Comparison of ENCODE assay signal across 26 mouse cellular contexts in genomic region chr8:41921106-41921505, GRCm38 (mm10).
A peak's percentile ranks its signal among the peaks of the same experiment; 100 is the strongest.
DNase-seq lines count a peak whose midpoint lies in the region; ATAC-seq and TF ChIP-seq lines count a peak whose summit lies in the region.
"Had no signal": no experiment of that assay in that cellular context is flagged by ENCODE, and none has a peak within 500 bp of the region (broad histone marks: within the 10 kb centered on the region; RNA-seq: fewer than 3 reads in every experiment).

No protein-coding gene starts in this region.

- H3K27me3 ChIP-seq in embryonic facial prominence, embryonic 14.5 days (replicated peaks; ENCODE audit: control insufficient read depth, insufficient read depth, low read length) = no peaks in the 10 kb centered on the region
- H3K27me3 ChIP-seq in embryonic facial prominence, embryonic 10.5 days (replicated peaks; ENCODE audit: low read depth, poor library complexity, severe bottlenecking) = no peaks in the 10 kb centered on the region
- H3K27me3 ChIP-seq in heart, adult 2 months (ENCODE audit: control insufficient read depth, insufficient read depth, low read length) = no peaks in the 10 kb centered on the region
- H3K27me3 ChIP-seq: heart, embryonic 13.5 days; neural tube, embryonic 15.5 days; stomach, embryonic 15.5 days had no signal

- intact Hi-C loops in heart, adult 2 months (cut with DNase I) = no loop called here

- no peak overlapping the region for H3K27ac ChIP-seq in embryonic facial prominence, embryonic 14.5 days (replicated peaks; ENCODE audit: low read depth, low read length)
- no peak overlapping the region for H3K27ac ChIP-seq in embryonic facial prominence, embryonic 10.5 days (replicated peaks)
- H3K27ac ChIP-seq in layer of hippocampus, adult 2 months = no peak overlapping the region
- peak overlapping the region; percentile 57; the same call in 1 of the 2 replicates for H3K27ac ChIP-seq in olfactory bulb, adult 2 months (ENCODE audit: insufficient read depth, low read depth, low read length)
- H3K27ac ChIP-seq in heart, adult 2 months = no peak overlapping the region
- H3K27ac ChIP-seq: heart, embryonic 13.5 days; kidney, postnatal 0 days; limb, embryonic 10.5 days; macrophage; neural tube, embryonic 15.5 days; stomach, embryonic 15.5 days had no signal

- no peaks in the 10 kb centered on the region for H3K79me2 ChIP-seq in heart, adult 2 months (replicated peaks; ENCODE audit: control insufficient read depth, insufficient read depth, low read length)

- H3K4me1 ChIP-seq in embryonic facial prominence, embryonic 14.5 days (ENCODE audit: control insufficient read depth, insufficient read depth, low read length) = no peaks in the 10 kb centered on the region
- no peaks in the 10 kb centered on the region for H3K4me1 ChIP-seq in embryonic facial prominence, embryonic 10.5 days
- peaks cover 4% of the 10 kb centered on the region; the same call in 1 of the 2 replicates for H3K4me1 ChIP-seq in olfactory bulb, adult 2 months (ENCODE audit: control insufficient read depth, insufficient read depth, low read length)
- H3K4me1 ChIP-seq in heart, adult 2 months (ENCODE audit: control insufficient read depth, insufficient read depth, low read length) = no peaks in the 10 kb centered on the region
- H3K4me1 ChIP-seq: heart, embryonic 13.5 days; limb, embryonic 10.5 days; neural tube, embryonic 15.5 days; stomach, embryonic 15.5 days had no signal

- no peak for ATAC-seq in embryonic facial prominence, embryonic 14.5 days (ENCODE audit: low read depth)
- ATAC-seq: inflammation-experienced regulatory T-cells, adult 6 months; midbrain, embryonic 16.5 days had no signal

- WGBS in embryonic facial prominence, embryonic 14.5 days = 60% methylated on average over 7 of the region's 7 CpGs
- 81% methylated on average over 7 of the region's 7 CpGs for WGBS in embryonic facial prominence, embryonic 10.5 days
- 27% methylated on average over 7 of the region's 7 CpGs for WGBS in olfactory bulb, adult 2 months
- 69% methylated on average over 7 of the region's 7 CpGs for WGBS in heart, adult 2 months

- TF ChIP-seq EP300 in heart, adult 2 months (IDR thresholded peaks at IDR 0.05; ENCODE audit: insufficient read depth, low read depth, low read length) = no peak

- TF ChIP-seq POLR2A in olfactory bulb, adult 2 months (IDR thresholded peaks at IDR 0.05; ENCODE audit: insufficient read depth, low read depth, low read length) = no peak
- TF ChIP-seq POLR2A in heart, adult 2 months (IDR thresholded peaks at IDR 0.05; ENCODE audit: insufficient read depth, low read depth, low read length) = no peak

- H3K9ac ChIP-seq in embryonic facial prominence, embryonic 14.5 days (ENCODE audit: low read depth, low read length) = no peak overlapping the region
- no peak overlapping the region for H3K9ac ChIP-seq in heart, adult 2 months (ENCODE audit: low read depth, low read length)
- H3K9ac ChIP-seq: heart, embryonic 13.5 days; neural tube, embryonic 15.5 days; stomach, embryonic 15.5 days had no signal

- TF ChIP-seq CTCF in layer of hippocampus, adult 2 months (conservative IDR thresholded peaks at IDR 0.05) = no peak
- no peak for TF ChIP-seq CTCF in olfactory bulb, adult 2 months (IDR thresholded peaks at IDR 0.05; ENCODE audit: insufficient read depth, low read depth, low read length)
- TF ChIP-seq CTCF in heart, adult 2 months (IDR thresholded peaks at IDR 0.05) = no peak

- H3K9me3 ChIP-seq in embryonic facial prominence, embryonic 14.5 days (ENCODE audit: control insufficient read depth, low read length) = peaks cover 6% of the 10 kb centered on the region; the same call in 1 of the 2 replicates
- 0 out of 2 replicates have a peak, but pooled peaks cover 4% of the 10 kb centered on the region for H3K9me3 ChIP-seq in embryonic facial prominence, embryonic 10.5 days
- H3K9me3 ChIP-seq: limb, embryonic 10.5 days; neural tube, embryonic 15.5 days; stomach, embryonic 15.5 days had no signal

- H3K4me2 ChIP-seq in embryonic facial prominence, embryonic 14.5 days (ENCODE audit: low read depth, low read length) = no peak overlapping the region
- H3K4me2 ChIP-seq: heart, embryonic 13.5 days; neural tube, embryonic 15.5 days; stomach, embryonic 15.5 days had no signal

- no peaks in the 10 kb centered on the region for H3K36me3 ChIP-seq in embryonic facial prominence, embryonic 14.5 days (ENCODE audit: control insufficient read depth, insufficient read depth, low read length)
- no peaks in the 10 kb centered on the region for H3K36me3 ChIP-seq in embryonic facial prominence, embryonic 10.5 days (replicated peaks)
- no peaks in the 10 kb centered on the region for H3K36me3 ChIP-seq in heart, adult 2 months (ENCODE audit: control insufficient read depth, insufficient read depth, low read length)
- H3K36me3 ChIP-seq: heart, embryonic 13.5 days; limb, embryonic 10.5 days; neural tube, embryonic 15.5 days; stomach, embryonic 15.5 days had no signal

- H3K4me3 ChIP-seq in embryonic facial prominence, embryonic 14.5 days (ENCODE audit: low read depth, low read length) = no peak overlapping the region
- no peak overlapping the region for H3K4me3 ChIP-seq in embryonic facial prominence, embryonic 10.5 days
- peak overlapping the region; percentile 11; the same call in 1 of the 2 replicates for H3K4me3 ChIP-seq in layer of hippocampus, adult 2 months
- H3K4me3 ChIP-seq in olfactory bulb, adult 2 months (ENCODE audit: insufficient read depth, low read depth, low read length) = no peak overlapping the region
- no peak overlapping the region for H3K4me3 ChIP-seq in heart, adult 2 months
- H3K4me3 ChIP-seq: erythroblast, embryonic 14.5 days; heart, embryonic 13.5 days; limb, embryonic 10.5 days; neural tube, embryonic 15.5 days; stomach, embryonic 15.5 days had no signal

- peak; percentile 22 for DNase-seq in embryonic facial prominence, embryonic 14.5 days (ENCODE audit: low spot score)
- DNase-seq in embryonic facial prominence, embryonic 10.5 days (ENCODE audit: low spot score) = no peak
- DNase-seq in layer of hippocampus, adult 2 months (ENCODE audit: low spot score in 2 of 2) = no peak
- DNase-seq in layer of hippocampus, adult 8-10 months (ENCODE audit: low spot score in 2 of 2) = no peak
- DNase-seq in right cerebral cortex, adult 18-20 months = peak; percentile 28
- DNase-seq in right cerebral cortex, postnatal 4 days = no peak
- DNase-seq in heart, adult 2 months = no peak
- DNase-seq: adrenal gland, postnatal 14 days; cerebellum, adult 11 months; cerebellum, adult 9-11 months; gastrocnemius, postnatal 10 days; heart, adult 18-20 months; heart, postnatal 14 days; kidney, adult 18-20 months; thymus, adult 18-20 months; thymus, postnatal 36 days had no signal

Comparison
In these comparisons a context has a peak if more than half of its experiments do, and no peak if none do; other contexts are left out.
1. DNase-seq: peak in embryonic facial prominence, embryonic 14.5 days (single experiment) and right cerebral cortex, adult 18-20 months (single experiment); none in embryonic facial prominence, embryonic 10.5 days (single experiment), layer of hippocampus, adult 2 months (0 of 2), layer of hippocampus, adult 8-10 months (0 of 2), right cerebral cortex, postnatal 4 days (single experiment) and heart, adult 2 months (0 of 2).